Mouse (Mus musculus) bone marrow, adult 2 months (tissue): ENCODE measurements at regions not wholly inside any gene's neighbourhood (a gene's known extent, or its start where the extent isn't known, plus 50 kb on each side); places are given as distances from the start of the nearest gene placed in this dataset.

Source experiments
- H3K27ac ChIP-seq: fragments of 200-500 bp; 2 replicates; pipeline ENCODE4 v1.5.1; 2012; ENCODE audit warnings: low read depth, mild to moderate bottlenecking, control low read depth, inconsistent platforms, low read length; ENCODE audit not compliant: control insufficient read depth, poor library complexity, insufficient read depth
- H3K4me1 ChIP-seq: fragments of 200-500 bp; 2 replicates; pipeline ENCODE4 v1.6.1; 2011; ENCODE audit warnings: low read length; ENCODE audit not compliant: control insufficient read depth, insufficient read depth
- H3K4me3 ChIP-seq: fragments of 200-500 bp; replicated peaks from 2 replicates; pipeline ENCODE3; 2011; ENCODE audit warnings: mild to moderate bottlenecking, low read depth, low read length, control low read depth; ENCODE audit not compliant: control insufficient read depth
- CTCF ChIP-seq: fragments of 200-500 bp; IDR thresholded peaks from 2 replicates; pipeline ENCODE4 v1.5.1; 2011; ENCODE audit warnings: low read length, control low read depth; ENCODE audit not compliant: control insufficient read depth, insufficient read depth
- POLR2A ChIP-seq: fragments of 200-500 bp; IDR thresholded peaks from 2 replicates; pipeline ENCODE4 v1.6.1; 2011; ENCODE audit warnings: low read depth, mild to moderate bottlenecking, control low read depth, low read length, borderline replicate concordance; ENCODE audit not compliant: control insufficient read depth
- WGBS: fragments of 180-500 bp; shearing (Covaris S2); methylation state at CpG from one replicate; pipeline ENCODE4 v1.1.7; 2018; 5-methylcytosine and 5-hydroxymethylcytosine counted together

DNA sequence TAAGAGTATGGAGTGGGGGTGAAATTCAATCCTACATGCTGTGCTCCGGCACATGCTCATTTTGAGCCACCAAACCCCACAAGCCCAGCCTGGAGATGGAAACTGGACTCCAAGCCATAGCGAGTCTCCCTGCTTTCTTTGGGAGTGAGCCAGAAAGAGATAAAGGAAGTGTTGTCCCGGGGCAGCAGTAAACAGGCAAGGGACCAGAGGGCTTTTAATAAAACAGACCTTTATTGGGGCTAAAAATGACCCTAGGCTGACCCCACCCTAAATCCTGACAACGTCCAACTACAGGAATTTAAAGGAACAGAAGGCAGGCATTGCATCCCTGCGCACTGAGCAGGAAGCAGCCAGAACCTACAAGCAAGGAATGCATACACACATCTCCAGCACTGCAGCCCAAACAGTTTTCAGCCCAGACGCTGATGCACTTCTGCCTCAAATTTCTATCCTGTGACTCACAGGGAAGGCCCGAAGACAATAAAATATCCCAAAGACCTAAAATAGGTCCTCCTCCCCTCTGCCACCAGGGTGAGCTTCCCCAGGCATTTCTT is 87.9 kb upstream of the Ankrd1 start:
- no peaks in the 10 kb centered on the region for H3K4me1 ChIP-seq
- WGBS = 58% methylated on average over 7 of the region's 7 CpGs
- no peak overlapping the region for H3K4me3 ChIP-seq
- no peak for TF ChIP-seq CTCF
- TF ChIP-seq POLR2A = no peak
- no peak overlapping the region for H3K27ac ChIP-seq

- H3K4me1 ChIP-seq = no peaks in the 10 kb centered on the region
- no peak overlapping the region for H3K4me3 ChIP-seq
- TF ChIP-seq POLR2A (no peak), CTCF (no peak)
- 84% methylated on average over 5 of the region's 5 CpGs for WGBS
- H3K27ac ChIP-seq = no peak overlapping the region
Measured at GRCm38 (mm10) chr19:36208419-36208818, 88.5 kb upstream of the Ankrd1 start.

DNA sequence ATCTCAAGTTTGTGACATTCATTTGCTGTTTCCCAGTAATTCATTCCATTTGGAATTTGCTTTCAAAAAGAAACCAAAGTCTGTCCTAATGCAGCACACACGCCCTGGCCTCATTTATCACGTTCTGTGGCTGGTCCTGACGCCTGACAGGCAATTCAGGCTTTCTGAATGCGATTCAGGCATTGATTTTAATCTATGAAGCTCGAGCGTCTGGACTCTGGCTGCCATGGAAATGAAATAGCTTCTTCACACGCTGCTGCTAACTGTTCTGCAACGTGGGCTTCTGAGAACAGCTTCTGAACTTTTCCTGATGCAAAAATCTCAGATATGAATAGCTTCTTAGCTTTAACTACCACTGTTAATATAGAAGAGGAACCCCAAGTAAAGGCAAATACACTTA is 93.6 kb upstream of the Ankrd1 start:
- H3K27ac ChIP-seq = no peak overlapping the region
- TF ChIP-seq CTCF (no peak), POLR2A (no peak)
- H3K4me1 ChIP-seq = no peaks in the 10 kb centered on the region; the same call in 1 of the 2 replicates
- 49% methylated on average over 8 of the region's 8 CpGs for WGBS
- no peak overlapping the region for H3K4me3 ChIP-seq

- Histone ChIP-seq H3K4me1 (no peaks in the 10 kb centered on the region; the same call in 1 of the 2 replicates), H3K27ac (no peak overlapping the region), H3K4me3 (no peak overlapping the region)
- WGBS = 48% methylated on average over 7 of the region's 7 CpGs
- no peak for TF ChIP-seq POLR2A
- no peak for TF ChIP-seq CTCF
Measured at GRCm38 (mm10) chr19:36214188-36214968, 94.5 kb upstream of the Ankrd1 start.

GRCm38 (mm10) chr19:36217177-36217576 is 97.3 kb upstream of the Ankrd1 start:
- H3K4me3 ChIP-seq = no peak overlapping the region
- H3K27ac ChIP-seq = no peak overlapping the region
- peaks cover 3% of the 10 kb centered on the region for H3K4me1 ChIP-seq
- TF ChIP-seq CTCF = no peak
- TF ChIP-seq POLR2A = no peak
- 88% methylated on average over 5 of the region's 5 CpGs for WGBS

GRCm38 (mm10) chr19:36217605-36218004 is 97.7 kb upstream of the Ankrd1 start:
- 88% methylated on average over 5 of the region's 5 CpGs for WGBS
- no peak overlapping the region for H3K4me3 ChIP-seq
- no peak overlapping the region for H3K27ac ChIP-seq
- peaks cover 3% of the 10 kb centered on the region for H3K4me1 ChIP-seq
- TF ChIP-seq POLR2A (no peak), CTCF (no peak)

- Histone ChIP-seq H3K4me3 (no peak overlapping the region), H3K4me1 (peaks cover 3% of the 10 kb centered on the region), H3K27ac (no peak overlapping the region)
- no peak for TF ChIP-seq POLR2A
- no peak for TF ChIP-seq CTCF
- WGBS = 82% methylated on average over 5 of the region's 5 CpGs
Measured at GRCm38 (mm10) chr19:36218921-36219320, 99.0 kb upstream of the Ankrd1 start.

GRCm38 (mm10) chr19:36221104-36221503 is 101.2 kb upstream of the Ankrd1 start:
- TF ChIP-seq CTCF = no peak
- TF ChIP-seq POLR2A = no peak
- Histone ChIP-seq H3K4me3 (no peak overlapping the region), H3K27ac (no peak overlapping the region), H3K4me1 (peaks cover 4% of the 10 kb centered on the region)
- WGBS = 64% methylated on average over 2 of the region's 2 CpGs
